Mouse (Mus musculus) right cerebral cortex, postnatal 10 days (tissue): ENCODE measurements around the gene Grcc10.

Source experiments
- DNase-seq, 2 experiments: peaks; one replicate each; pipeline ENCODE4 v3.0.0; 2021; ENCODE audit warnings: low spot score in 2 of 2

The Grcc10 gene

GRCm38 (mm10) chr6:124732476-124733370 is 8.5 kb downstream of the Grcc10 start:
- peak in 1 of 2 experiments; percentile 54 for DNase-seq

- DNase-seq: no peak
These were observed 10.1 kb downstream of the Grcc10 start for GRCm38 (mm10) chr6:124731038-124731437.

- no peak for DNase-seq
These were observed 11.1 kb downstream of the Grcc10 start for GRCm38 (mm10) chr6:124729850-124730705.

- DNase-seq: no peak
These were observed 12.6 kb downstream of the Grcc10 start for GRCm38 (mm10) chr6:124728621-124729020.

GRCm38 (mm10) chr6:124724472-124724871 is 16.7 kb downstream of the Grcc10 start:
- no peak for DNase-seq

GRCm38 (mm10) chr6:124723541-124723940 is 17.6 kb downstream of the Grcc10 start:
- no peak for DNase-seq

GRCm38 (mm10) chr6:124722876-124723473 is 18.2 kb downstream of the Grcc10 start:
- DNase-seq: no peak

GRCm38 (mm10) chr6:124720904-124721303 is 20.3 kb downstream of the Grcc10 start:
- DNase-seq: no peak

- no peak for DNase-seq
These were observed 21.7 kb downstream of the Grcc10 start for GRCm38 (mm10) chr6:124719354-124719978.

GRCm38 (mm10) chr6:124718703-124719102 is 22.5 kb downstream of the Grcc10 start:
- no peak for DNase-seq

GRCm38 (mm10) chr6:124717968-124718367 is 23.2 kb downstream of the Grcc10 start:
- DNase-seq: no peak

GRCm38 (mm10) chr6:124716864-124717490 is 24.2 kb downstream of the Grcc10 start:
- no peak for DNase-seq

- no peak for DNase-seq
These were observed 28.3 kb downstream of the Grcc10 start for GRCm38 (mm10) chr6:124712918-124713317.

- DNase-seq: peak; percentile 98 to 99
These were observed 29.1 kb downstream of the Grcc10 start, which contains the start of the genes Emg1 and Phb2 for GRCm38 (mm10) chr6:124711824-124712782. TSS of gene Emg1 (minus strand) at chr6:124712178. TSS of gene Phb2 (plus strand) at chr6:124712336.

GRCm38 (mm10) chr6:124708289-124708889 is 32.8 kb downstream of the Grcc10 start:
- DNase-seq: no peak

GRCm38 (mm10) chr6:124706061-124706627 is 35.0 kb downstream of the Grcc10 start:
- no peak for DNase-seq

- no peak for DNase-seq
These were observed 36.8 kb downstream of the Grcc10 start for GRCm38 (mm10) chr6:124704417-124704816.

- no peak for DNase-seq
These were observed 37.4 kb downstream of the Grcc10 start for GRCm38 (mm10) chr6:124703789-124704188.

- peak; percentile 77 to 82 for DNase-seq
These were observed 38.4 kb downstream of the Grcc10 start for GRCm38 (mm10) chr6:124702784-124703103.
